Mouse (Mus musculus): Measurements from ENCODE around the gene Trabd2b.

Gene Trabd2b

GRCm38 (mm10) chr4:114652400-114652799 is 245.9 kb downstream of the Trabd2b start:
- DNase-seq = no peak

DNA sequence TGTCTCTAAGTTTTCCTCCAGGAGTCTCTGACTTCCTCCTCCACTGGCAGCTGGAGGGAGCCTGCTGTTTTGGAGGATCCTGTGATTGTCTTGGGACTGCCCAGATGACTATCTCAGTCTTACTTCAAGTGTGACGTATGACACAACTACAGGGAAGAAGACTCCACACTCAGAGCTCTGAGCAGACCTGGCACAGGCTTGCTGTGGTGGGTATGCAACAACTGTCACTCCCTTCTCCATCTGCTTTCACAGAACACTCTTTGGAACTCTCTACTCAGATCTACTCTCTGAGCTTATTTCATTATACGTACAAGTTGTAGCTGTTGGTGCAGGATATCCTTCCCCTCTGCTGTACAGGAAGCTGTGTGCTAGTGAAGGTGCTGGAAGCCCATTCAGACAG is 251.4 kb downstream of the Trabd2b start:
- no peak for DNase-seq

GRCm38 (mm10) chr4:114659876-114660275 is 253.4 kb downstream of the Trabd2b start:
- DNase-seq = no peak

- DNase-seq = no peak
Measured at GRCm38 (mm10) chr4:114664063-114665036, 257.8 kb downstream of the Trabd2b start.

Measured in cerebellum, postnatal 25 days (tissue).